Mouse (Mus musculus): Measurements from ENCODE around the gene Ttc9b.
A peak's percentile ranks its signal among the peaks of the same experiment; 100 is the strongest.
"Not testable (repeated sequence)": the region's sequence is repeated elsewhere in the genome, so short reads cannot be mapped to it uniquely, and the experiment has no call there.

The Ttc9b gene

GRCm38 (mm10) chr7:27635094-27635493 is 18.6 kb upstream of the Ttc9b start:
- DNase-seq (ENCODE audit: low spot score in 2 of 2), result not testable (repeated sequence)

- no peak for DNase-seq (ENCODE audit: low spot score in 2 of 2)
Measured at GRCm38 (mm10) chr7:27644471-27644870, 9.2 kb upstream of the Ttc9b start.

- no peak for DNase-seq (ENCODE audit: low spot score in 2 of 2)
Measured at GRCm38 (mm10) chr7:27646516-27646915, 7.2 kb upstream of the Ttc9b start.

GRCm38 (mm10) chr7:27647281-27648002 is 6.3 kb upstream of the Ttc9b start:
- DNase-seq (ENCODE audit: low spot score in 2 of 2), result no peak

GRCm38 (mm10) chr7:27649723-27650122 is 4.0 kb upstream of the Ttc9b start:
- DNase-seq (ENCODE audit: low spot score in 2 of 2), result no peak

GRCm38 (mm10) chr7:27650949-27651348 is 2.8 kb upstream of the Ttc9b start:
- DNase-seq (ENCODE audit: low spot score in 2 of 2), result peak; percentile 60 to 69

GRCm38 (mm10) chr7:27654607-27655276 is 1.0 kb downstream of the Ttc9b start:
- DNase-seq (ENCODE audit: low spot score in 2 of 2), result peak; percentile 49 to 54

- peak in 1 of 2 experiments; percentile 59 for DNase-seq (ENCODE audit: low spot score in 2 of 2)
Measured at GRCm38 (mm10) chr7:27655545-27655944, 1.8 kb downstream of the Ttc9b start.

- DNase-seq (ENCODE audit: low spot score in 2 of 2), result no peak
Measured at GRCm38 (mm10) chr7:27656600-27656999, 2.9 kb downstream of the Ttc9b start.

GRCm38 (mm10) chr7:27657824-27658395 is 4.2 kb downstream of the Ttc9b start:
- no peak for DNase-seq (ENCODE audit: low spot score in 2 of 2)

GRCm38 (mm10) chr7:27658712-27659663 is 5.3 kb downstream of the Ttc9b start:
- no peak for DNase-seq (ENCODE audit: low spot score in 2 of 2)

- no peak for DNase-seq (ENCODE audit: low spot score in 2 of 2)
Measured at GRCm38 (mm10) chr7:27662038-27662437, 8.3 kb downstream of the Ttc9b start.

- DNase-seq (ENCODE audit: low spot score in 2 of 2), result no peak
Measured at GRCm38 (mm10) chr7:27673064-27673574, 19.4 kb downstream of the Ttc9b start.

GRCm38 (mm10) chr7:27673575-27674131 is 19.9 kb downstream of the Ttc9b start:
- DNase-seq (ENCODE audit: low spot score in 2 of 2), result no peak

- no peak for DNase-seq (ENCODE audit: low spot score in 2 of 2)
Measured at GRCm38 (mm10) chr7:27674195-27674521, 20.4 kb downstream of the Ttc9b start.

GRCm38 (mm10) chr7:27674522-27675221 is 21.0 kb downstream of the Ttc9b start, which contains the start of gene Map3k10:
Map3k10 (minus strand) TSS chr7:27674598.
- DNase-seq (ENCODE audit: low spot score in 2 of 2), result peak; percentile 90 to 95

GRCm38 (mm10) chr7:27675222-27675612 is 21.5 kb downstream of the Ttc9b start:
- no peak for DNase-seq (ENCODE audit: low spot score in 2 of 2)

GRCm38 (mm10) chr7:27683218-27683617 is 29.5 kb downstream of the Ttc9b start:
- no peak for DNase-seq (ENCODE audit: low spot score in 2 of 2)

GRCm38 (mm10) chr7:27685220-27685619 is 31.5 kb downstream of the Ttc9b start:
- DNase-seq (ENCODE audit: low spot score in 2 of 2), result no peak

- no peak for DNase-seq (ENCODE audit: low spot score in 2 of 2)
Measured at GRCm38 (mm10) chr7:27685681-27686080, 32.0 kb downstream of the Ttc9b start.

- DNase-seq (ENCODE audit: low spot score in 2 of 2), result no peak
Measured at GRCm38 (mm10) chr7:27687043-27687442, 33.3 kb downstream of the Ttc9b start.

Data from frontal cortex, postnatal 10 days (tissue).